Mouse (Mus musculus) liver, adult 2 months (tissue): Measurements from ENCODE around the gene Phf1. TPM values are rescaled to one million over a fixed set of nuclear protein-coding genes. Genes with fewer than 3 reads are reported as not detected.
A peak's percentile ranks its signal among the peaks of the same experiment; 100 is the strongest.
"Not testable (repeated sequence)": the region's sequence is repeated elsewhere in the genome, so short reads cannot be mapped to it uniquely, and the experiment has no call there.

ENCODE experiments used
- DNase-seq: peaks from one replicate; pipeline ENCODE4 v3.0.0-alpha.2; 2011; ENCODE audit warnings: low read depth, low spot score; ENCODE audit errors: extremely low read depth
- H3K27ac ChIP-seq: fragments of 200-500 bp; replicated peaks from 2 replicates; pipeline ENCODE4 v1.5.1; 2012; ENCODE audit warnings: low read depth, mild to moderate bottlenecking, control low read depth, inconsistent platforms, low read length; ENCODE audit not compliant: insufficient read depth
- H3K27me3 ChIP-seq: fragments of 200-500 bp; 2 replicates; pipeline ENCODE4 v1.6.1; 2012; ENCODE audit warnings: mild to moderate bottlenecking, moderate library complexity, low read length, inconsistent platforms; ENCODE audit not compliant: control insufficient read depth, insufficient read depth
- H3K36me3 ChIP-seq: fragments of 200-500 bp; 2 replicates; pipeline ENCODE4 v1.6.1; 2012; ENCODE audit warnings: low read length, inconsistent platforms; ENCODE audit not compliant: control insufficient read depth, insufficient read depth
- H3K4me1 ChIP-seq: fragments of 200-500 bp; 2 replicates; pipeline ENCODE4 v1.6.1; 2011; ENCODE audit warnings: low read length; ENCODE audit not compliant: control insufficient read depth, insufficient read depth
- H3K4me3 ChIP-seq: fragments of 200-500 bp; 2 replicates; pipeline ENCODE4 v1.5.1; 2011; ENCODE audit warnings: low read depth, mild to moderate bottlenecking, control low read depth, low read length, moderate library complexity; ENCODE audit not compliant: insufficient read depth
- H3K79me2 ChIP-seq: fragments of 200-500 bp; 2 replicates; pipeline ENCODE4 v1.6.1; 2012; ENCODE audit warnings: inconsistent platforms, mild to moderate bottlenecking, low read length, moderate library complexity; ENCODE audit not compliant: control insufficient read depth, insufficient read depth
- H3K9ac ChIP-seq: fragments of 200-500 bp; 2 replicates; pipeline ENCODE4 v1.6.1; 2012; ENCODE audit warnings: low read depth, mild to moderate bottlenecking, control low read depth, inconsistent platforms, low read length
- CTCF ChIP-seq: fragments of 200-500 bp; IDR thresholded peaks from 2 replicates; pipeline ENCODE4 v1.5.1; 2011; ENCODE audit warnings: low read depth, low read length, control low read depth
- POLR2A ChIP-seq: fragments of 200-500 bp; IDR thresholded peaks from 2 replicates; pipeline ENCODE4 v1.6.1; 2011; ENCODE audit warnings: low read length, control low read depth; ENCODE audit not compliant: insufficient read depth; ENCODE audit errors: extremely low read depth
- WGBS: fragments of 180-500 bp; shearing (Covaris S2); methylation state at CpG from one replicate; pipeline ENCODE4 v1.1.7; 2018; 5-methylcytosine and 5-hydroxymethylcytosine counted together
- polyA plus RNA-seq: library from polyadenylated mRNA; depleted of rRNA; stranded (reverse); fragments of >200 nt; gene quantifications from 2 replicates; pipeline ENCODE4 v1.2.3, GENCODE M21; 2012
- total RNA-seq: library from RNA; depleted of rRNA; stranded (reverse); fragments of >200 nt; gene quantifications from 2 replicates; pipeline ENCODE4 v1.2.3, GENCODE M21; 2014

Phf1 gene
- total and polyA plus RNA-seq, 2 experiments = 4.2 to 35.0 TPM

DNA sequence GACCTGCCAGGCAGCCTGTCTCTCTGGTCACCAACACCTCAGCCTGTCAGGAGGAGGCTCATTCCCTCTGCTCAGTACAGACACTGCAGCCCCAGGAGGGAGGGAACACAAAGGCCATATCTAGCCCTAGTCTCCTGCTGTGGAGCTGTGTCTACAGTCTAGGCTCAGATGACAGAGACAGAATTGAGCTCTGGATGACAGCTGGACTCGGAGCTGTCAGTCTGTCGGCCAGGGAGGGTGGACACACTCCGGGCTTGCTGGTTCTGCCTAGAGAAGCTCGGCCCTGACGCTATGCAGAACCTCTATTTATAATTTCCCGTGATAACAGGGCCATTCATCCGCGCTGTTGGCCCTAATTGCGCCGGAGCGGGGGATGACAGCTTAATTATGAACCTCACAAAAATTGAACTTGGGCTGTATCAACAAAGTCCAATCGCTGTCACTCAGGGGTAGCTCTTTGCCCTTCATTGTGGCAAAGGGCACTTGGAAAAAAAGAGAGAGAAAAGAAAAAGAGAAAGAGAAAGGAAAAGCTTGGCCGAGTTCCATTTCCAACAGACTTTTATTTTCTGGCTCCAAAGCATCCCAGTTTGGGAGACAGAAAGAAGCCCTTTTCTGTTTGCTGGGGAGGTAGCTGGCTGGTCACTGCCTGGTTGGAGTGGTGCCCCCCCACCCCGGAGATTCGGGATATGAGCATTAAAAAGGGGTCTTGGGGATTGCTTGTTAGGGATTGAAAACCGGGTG, 40.0 kb upstream of the Phf1 start:
- peaks cover 5% of the 10 kb centered on the region for H3K4me1 ChIP-seq
- peak overlapping the region; percentile 12; the same call in 1 of the 2 replicates for H3K9ac ChIP-seq
- no peaks in the 10 kb centered on the region for H3K79me2 ChIP-seq
- no peaks in the 10 kb centered on the region for H3K27me3 ChIP-seq
- H3K27ac ChIP-seq = no peak overlapping the region
- no peaks in the 10 kb centered on the region for H3K36me3 ChIP-seq
- no peak for TF ChIP-seq POLR2A
- TF ChIP-seq CTCF = no peak
- 31% methylated on average over 16 of the region's 16 CpGs for WGBS
- peak overlapping the region; percentile 28; the same call in 1 of the 2 replicates for H3K4me3 ChIP-seq
- peak; percentile 48 for DNase-seq

DNA sequence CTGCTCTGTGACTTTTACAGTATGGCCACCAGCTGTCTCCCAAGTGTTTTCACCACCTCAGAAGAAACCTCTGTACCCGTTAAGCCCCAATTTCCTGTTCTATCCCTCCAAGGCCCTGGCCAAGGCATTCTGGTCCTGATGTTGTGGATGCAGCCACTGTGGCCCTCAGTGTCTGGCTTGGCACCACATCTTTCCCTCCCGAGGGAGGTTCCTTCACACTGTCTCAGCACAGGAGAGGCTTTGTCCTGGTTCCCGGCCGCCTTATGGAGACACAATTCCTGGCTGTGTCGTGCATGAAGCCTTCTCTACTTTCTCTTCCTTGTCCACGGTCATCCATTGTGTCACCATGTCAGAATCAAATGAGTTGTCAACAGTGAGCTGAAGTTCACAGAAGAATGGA, 39.4 kb upstream of the Phf1 start:
- Histone ChIP-seq H3K9ac (no peak overlapping the region), H3K4me1 (peaks cover 5% of the 10 kb centered on the region), H3K36me3 (no peaks in the 10 kb centered on the region), H3K27ac (no peak overlapping the region), H3K27me3 (no peaks in the 10 kb centered on the region), H3K4me3 (no peak overlapping the region), H3K79me2 (no peaks in the 10 kb centered on the region)
- DNase-seq = no peak
- no peak for TF ChIP-seq POLR2A
- TF ChIP-seq CTCF = no peak
- WGBS = 86% methylated on average over 6 of the region's 6 CpGs

DNA sequence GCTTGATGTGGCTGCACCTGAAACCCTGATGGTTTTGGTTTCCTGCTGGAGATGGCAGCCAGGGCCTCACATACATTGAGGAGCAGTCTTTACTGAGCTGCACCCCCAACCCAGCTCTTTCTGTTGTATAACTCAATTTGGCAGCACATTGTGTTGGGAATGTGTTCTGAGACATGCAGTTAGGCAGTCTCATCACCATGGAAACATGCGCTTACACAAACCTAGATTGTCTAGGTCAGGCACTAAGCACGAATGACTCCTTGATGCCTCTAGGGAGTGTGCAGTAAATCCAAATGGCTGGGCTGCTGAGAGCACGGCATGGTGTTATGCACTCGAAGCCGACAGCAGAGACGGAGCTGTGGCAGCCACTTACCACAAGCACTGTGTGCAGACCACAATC, 38.5 kb upstream of the Phf1 start:
- Histone ChIP-seq H3K27ac (no peak overlapping the region), H3K4me3 (no peak overlapping the region), H3K4me1 (peaks cover 5% of the 10 kb centered on the region), H3K79me2 (no peaks in the 10 kb centered on the region), H3K9ac (no peak overlapping the region), H3K27me3 (no peaks in the 10 kb centered on the region), H3K36me3 (no peaks in the 10 kb centered on the region)
- TF ChIP-seq POLR2A (no peak), CTCF (no peak)
- WGBS = 97% methylated on average over 6 of the region's 6 CpGs
- DNase-seq = no peak

DNA sequence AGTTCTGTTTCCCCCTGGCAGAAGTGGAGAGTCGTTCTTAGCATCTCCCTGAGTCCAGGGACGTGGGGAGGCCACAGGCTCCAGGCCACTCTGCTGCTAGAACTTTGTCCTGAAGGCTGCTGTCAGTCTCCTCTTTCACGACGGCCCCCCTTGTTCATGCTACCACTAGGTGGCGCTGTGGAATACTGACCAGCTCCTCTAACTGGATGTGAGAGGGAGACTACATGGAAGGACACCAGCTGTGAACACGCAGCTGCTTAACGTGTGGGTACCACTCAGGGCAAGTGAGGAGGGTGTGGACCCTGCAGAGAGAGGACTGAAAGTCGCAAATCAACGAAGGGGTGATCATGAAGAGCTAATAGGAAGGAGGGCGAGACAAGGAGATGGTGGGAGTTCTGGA, 37.3 kb upstream of the Phf1 start:
- no peaks in the 10 kb centered on the region for H3K79me2 ChIP-seq
- H3K27ac ChIP-seq = no peak overlapping the region
- no peaks in the 10 kb centered on the region for H3K36me3 ChIP-seq
- TF ChIP-seq CTCF = peak; percentile 82
- TF ChIP-seq POLR2A = no peak
- no peak overlapping the region for H3K4me3 ChIP-seq
- H3K27me3 ChIP-seq = no peaks in the 10 kb centered on the region
- peak; percentile 50 for DNase-seq
- WGBS = 17% methylated on average over 10 of the region's 10 CpGs
- no peak overlapping the region for H3K9ac ChIP-seq
- peaks cover 5% of the 10 kb centered on the region for H3K4me1 ChIP-seq

DNA sequence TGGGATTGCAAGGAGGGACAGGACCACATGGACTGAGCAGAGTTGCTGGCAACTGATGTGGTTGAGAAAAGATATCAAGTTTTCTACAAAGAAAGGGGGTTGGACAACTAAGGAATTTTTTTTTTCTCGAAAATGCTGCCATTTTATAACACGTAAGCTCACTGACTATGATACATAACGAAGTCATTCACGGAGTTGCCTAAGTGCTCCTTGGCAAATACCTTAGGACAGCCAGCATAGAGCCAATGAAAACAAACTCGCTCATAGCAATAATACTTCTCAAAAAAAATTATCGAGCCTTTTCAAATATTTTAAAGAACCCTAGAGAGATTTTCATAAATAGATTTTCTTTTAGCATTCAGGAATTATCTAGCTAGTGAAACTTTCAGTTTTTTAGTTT, 31.9 kb upstream of the Phf1 start:
- Histone ChIP-seq H3K27me3 (no peaks in the 10 kb centered on the region), H3K27ac (no peak overlapping the region), H3K9ac (no peak overlapping the region), H3K36me3 (no peaks in the 10 kb centered on the region), H3K79me2 (no peaks in the 10 kb centered on the region), H3K4me1 (no peaks in the 10 kb centered on the region), H3K4me3 (no peak overlapping the region)
- DNase-seq = no peak
- WGBS = 77% methylated on average over 6 of the region's 6 CpGs
- TF ChIP-seq CTCF (no peak), POLR2A (no peak)

DNA sequence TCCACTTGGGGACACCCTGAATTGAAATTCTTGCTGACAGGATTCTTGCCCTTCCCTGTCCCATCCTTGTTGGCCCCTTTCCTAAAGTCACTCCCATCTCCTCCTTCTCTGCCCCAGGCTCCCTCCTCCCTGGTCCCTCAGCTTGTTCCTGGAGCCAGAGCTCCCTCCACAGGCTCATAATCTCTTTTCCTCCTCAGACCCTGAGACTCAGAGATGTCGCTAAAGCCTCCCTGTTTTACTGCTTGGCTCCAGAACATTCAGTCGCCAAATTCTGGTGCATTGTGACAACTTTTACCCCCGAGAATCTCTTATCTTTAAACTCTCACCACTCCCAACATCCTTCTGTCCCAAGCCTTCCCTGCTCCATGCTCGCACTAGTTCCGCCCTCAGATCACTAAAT, 28.5 kb upstream of the Phf1 start:
- Histone ChIP-seq H3K36me3 (no peaks in the 10 kb centered on the region), H3K27me3 (no peaks in the 10 kb centered on the region), H3K79me2 (no peaks in the 10 kb centered on the region), H3K4me3 (no peak overlapping the region), H3K27ac (no peak overlapping the region), H3K9ac (no peak overlapping the region), H3K4me1 (no peaks in the 10 kb centered on the region)
- 62% methylated on average over 5 of the region's 5 CpGs for WGBS
- DNase-seq = no peak
- TF ChIP-seq POLR2A (no peak), CTCF (no peak)

DNA sequence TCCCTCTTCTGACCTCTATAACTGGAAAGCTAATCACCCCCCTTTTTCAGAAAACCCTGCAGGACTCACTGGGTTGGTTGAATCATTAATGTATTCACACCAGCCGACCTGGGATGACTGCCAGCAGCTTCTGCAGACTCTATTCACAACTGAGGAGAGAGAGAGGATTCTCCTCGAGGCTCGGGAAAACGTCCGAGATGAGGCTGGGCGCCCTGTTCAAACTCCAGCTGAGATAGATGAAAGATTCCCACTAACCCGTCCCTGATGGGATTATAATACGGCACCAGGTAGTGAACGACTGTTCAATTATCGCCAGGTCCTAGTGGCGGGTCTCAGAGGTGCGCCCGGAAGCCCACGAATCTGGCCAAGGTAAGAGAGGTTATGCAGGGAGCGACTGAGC, 25.3 kb upstream of the Phf1 start:
- DNase-seq = not testable (repeated sequence)

More for the DNA sequence above, 25.3 kb upstream of the Phf1 start:
- not testable (repeated sequence) for H3K36me3 ChIP-seq, H3K9ac ChIP-seq, H3K4me3 ChIP-seq, H3K4me1 ChIP-seq, H3K79me2 ChIP-seq, H3K27me3 ChIP-seq, H3K27ac ChIP-seq
- 92% methylated on average over 15 of the region's 15 CpGs for WGBS
